In the genomic region with DNA sequence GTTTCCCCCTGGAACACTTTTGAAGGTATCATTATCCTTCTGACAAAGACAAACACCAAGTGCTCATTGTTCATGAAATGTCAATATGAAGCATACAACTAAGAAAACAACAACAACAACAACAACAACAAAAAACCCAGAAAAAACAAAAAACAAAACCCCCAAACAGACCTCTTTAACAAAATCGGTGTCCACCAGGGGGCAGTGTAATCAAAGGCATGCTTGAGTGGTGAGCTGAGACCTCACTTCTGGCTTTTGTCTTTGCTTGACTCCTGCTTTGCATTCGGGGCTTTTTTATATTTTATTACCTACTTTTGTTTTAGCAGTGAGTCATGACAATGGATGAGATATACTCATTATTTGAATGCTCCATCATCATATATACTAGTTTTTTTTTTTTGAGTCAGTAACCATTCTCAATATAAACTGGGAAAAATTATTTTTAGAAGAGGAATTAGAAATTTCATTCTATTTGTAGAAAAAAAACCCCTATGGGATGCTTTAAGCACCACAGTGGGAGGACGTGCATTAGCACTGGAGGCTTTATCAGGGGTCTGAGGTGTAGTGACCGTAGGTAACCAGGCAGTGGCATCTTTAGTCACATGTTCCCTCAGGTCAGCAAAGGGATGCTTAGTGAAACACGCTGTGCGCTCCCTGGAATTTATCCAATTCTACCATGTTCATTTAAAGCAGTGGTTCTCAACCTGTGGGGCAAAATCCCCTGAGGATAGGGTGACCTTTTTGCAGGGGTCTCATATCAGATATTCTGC, we compare ENCODE assay signal across 7 mouse cellular contexts. TPM values are rescaled to one million over a fixed set of nuclear protein-coding genes. Genes with fewer than 3 reads are reported as not detected.
DNase-seq lines count a peak whose midpoint lies in the region; ATAC-seq lines count a peak whose summit lies in the region.

No protein-coding gene starts in this region.

- no peak for ATAC-seq in neural tube, embryonic 15.5 days (ENCODE audit: low FRiP score)

- H3K27me3 ChIP-seq in neural tube, embryonic 15.5 days (replicated peaks), result no peaks in the 10 kb centered on the region

- H3K4me3 ChIP-seq in neural tube, embryonic 15.5 days (replicated peaks), result no peak overlapping the region

- 43% methylated on average over 6 of the region's 6 CpGs for WGBS in neural tube, embryonic 15.5 days

- H3K4me2 ChIP-seq in neural tube, embryonic 15.5 days, result no peak overlapping the region

- intact Hi-C loops in left cerebral cortex, postnatal 4 days (cut with DNase I), result loop anchor here (5.0 to 10.0 kb wide), 2 partner anchors 119 to 1076 kb away; no protein-coding TSS in a partner anchor

- DNase-seq in neural tube, embryonic 10.5 days (ENCODE audit: extremely low spot score, low spot score), result peak; percentile 54
- peak; percentile 70 for DNase-seq in R1 (ENCODE audit: low read depth, low spot score)
- peak; percentile 27 for DNase-seq in cerebellum, adult 8-10 months
- peak; percentile 74 for DNase-seq in gastrocnemius, postnatal 10 days
- peak; percentile 72 for DNase-seq in left cerebral cortex, postnatal 4 days
- DNase-seq in retina, embryonic 14.5 days (ENCODE audit: low spot score), result peak; percentile 82

- no peaks in the 10 kb centered on the region for H3K9me3 ChIP-seq in neural tube, embryonic 15.5 days (replicated peaks)

- no peaks in the 10 kb centered on the region for H3K36me3 ChIP-seq in neural tube, embryonic 15.5 days

- H3K9ac ChIP-seq in neural tube, embryonic 15.5 days (replicated peaks), result no peak overlapping the region

- no peaks in the 10 kb centered on the region for H3K4me1 ChIP-seq in neural tube, embryonic 15.5 days

- no peak overlapping the region for H3K27ac ChIP-seq in neural tube, embryonic 15.5 days (replicated peaks)

RNA-seq across cellular contexts. Expression of a gene that starts 30.8 kb away (rescaled TPM):
- polyA plus RNA-seq in neural tube, embryonic 15.5 days (2015; fragmentation: Nextera tagmentation; extraction: Ambion mirVana), result 1.2 and 3.0 TPM in 2 replicates
- total RNA-seq in gastrocnemius, postnatal 10 days (2021), result 10 to 100 TPM in 1 of 2 experiments, 1 to 10 TPM in 1; 8.6 to 14.8 TPM
- total RNA-seq in left cerebral cortex, postnatal 4 days (2021), result 1 to 10 TPM; 1.4 to 1.8 TPM

RNA-seq across cellular contexts. Expression of a gene that starts 58.4 kb away (rescaled TPM):
- 15.2 and 17.0 TPM in 2 replicates for polyA plus RNA-seq in neural tube, embryonic 15.5 days (2015; fragmentation: Nextera tagmentation; extraction: Ambion mirVana)
- total RNA-seq in gastrocnemius, postnatal 10 days (2021), result 1 to 10 TPM; 4.1 to 5.7 TPM
- total RNA-seq in left cerebral cortex, postnatal 4 days (2021), result 10 to 100 TPM; 11.8 to 13.3 TPM

Comparison
In these comparisons a context has a peak if more than half of its experiments do, and no peak if none do; other contexts are left out.
1. DNase-seq: peak in every context shown above with its lines; median percentile 82 in retina, embryonic 14.5 days; 74 in gastrocnemius, postnatal 10 days; 72 in left cerebral cortex, postnatal 4 days; 70 in R1; 54 in neural tube, embryonic 10.5 days; 27 in cerebellum, adult 8-10 months.